Mouse (Mus musculus) stomach, embryonic 16.5 days (tissue): ENCODE measurements around the gene Gm10799. TPM values are rescaled to one million over a fixed set of nuclear protein-coding genes. Genes with fewer than 3 reads are reported as not detected.

Experiments used
- polyA plus RNA-seq: library from polyadenylated mRNA; unstranded; fragments of >200 nt; fragmentation: Nextera tagmentation; extraction: Ambion mirVana; gene quantifications from 2 replicates; pipeline ENCODE4 v1.2.1, GENCODE M21; 2015

Gm10799 gene
- polyA plus RNA-seq, 1 experiment from 2014 or later: not detected

Other genes starting within 250 kb of the Gm10799 start
- 14.7 and 17.6 TPM in 2 replicates for gene Lmo2, start 110.6 kb downstream of the Gm10799 start, polyA plus RNA-seq
- 64.2 and 65.7 TPM in 2 replicates for gene Fbxo3, start 40.8 kb downstream of the Gm10799 start, polyA plus RNA-seq
- 2.0 and 2.2 TPM in 2 replicates for gene 4931422A03Rik, start 40.2 kb downstream of the Gm10799 start, polyA plus RNA-seq
- not detected in 2 replicates for gene Gm10912, start 2.7 kb downstream of the Gm10799 start, polyA plus RNA-seq
- gene Cd59b, start 1.3 kb upstream of the Gm10799 start, polyA plus RNA-seq: 5.5 and 6.8 TPM in 2 replicates
- 32.6 and 35.6 TPM in 2 replicates for gene Cd59a, start 27.3 kb upstream of the Gm10799 start, polyA plus RNA-seq
- gene A930018P22Rik, start 54.2 kb upstream of the Gm10799 start, polyA plus RNA-seq: 0.22 TPM in 1 of 2 replicates, not detected in the other